Mouse (Mus musculus) forebrain, embryonic 15.5 days (tissue): ENCODE results near the gene Vmn1r9. TPM values are rescaled to one million over a fixed set of nuclear protein-coding genes. Genes with fewer than 3 reads are reported as not detected.
"Not testable (repeated sequence)": the region's sequence is repeated elsewhere in the genome, so short reads cannot be mapped to it uniquely, and the experiment has no call there.

Experiments used
- ATAC-seq: fragments of 200-750 bp; cut with Nextera tagmentation; replicated peaks from 2 replicates; pipeline ENCODE4 v1.8.0; 2017; ENCODE audit warnings: mild to moderate bottlenecking, moderate TSS enrichment, moderate library complexity
- H3K27ac ChIP-seq: fragments of 300-500 bp; sonication (generic); replicated peaks from 2 replicates; pipeline ENCODE4 v1.5.1; 2015; ENCODE audit warnings: mild to moderate bottlenecking, inconsistent platforms
- H3K27me3 ChIP-seq: fragments of 300-500 bp; sonication (generic); 2 replicates; pipeline ENCODE4 v1.6.1; 2015; ENCODE audit warnings: inconsistent platforms
- H3K36me3 ChIP-seq: fragments of 300-500 bp; sonication (generic); 2 replicates; pipeline ENCODE4 v1.6.1; 2015; ENCODE audit warnings: mild to moderate bottlenecking, inconsistent platforms
- H3K4me1 ChIP-seq: fragments of 300-500 bp; sonication (generic); 2 replicates; pipeline ENCODE4 v1.6.1; 2015; ENCODE audit warnings: inconsistent platforms
- H3K4me2 ChIP-seq: fragments of 300-500 bp; sonication (generic); replicated peaks from 2 replicates; pipeline ENCODE4 v1.6.1; 2015; ENCODE audit warnings: mild to moderate bottlenecking, inconsistent platforms
- H3K4me3 ChIP-seq: fragments of 300-500 bp; sonication (generic); 2 replicates; pipeline ENCODE4 v1.5.1; 2015; ENCODE audit warnings: mild to moderate bottlenecking, inconsistent platforms
- H3K9ac ChIP-seq: fragments of 300-500 bp; sonication (generic); replicated peaks from 2 replicates; pipeline ENCODE4 v1.6.1; 2015; ENCODE audit warnings: mild to moderate bottlenecking, inconsistent platforms
- H3K9me3 ChIP-seq: fragments of 300-500 bp; sonication (generic); 2 replicates; pipeline ENCODE4 v1.6.1; 2016; ENCODE audit warnings: inconsistent platforms
- WGBS: fragments of 180-500 bp; shearing (Covaris S2); methylation state at CpG from one replicate; pipeline ENCODE4 v1.1.7; 2015; ENCODE audit warnings: mixed read lengths; 5-methylcytosine and 5-hydroxymethylcytosine counted together
- polyA plus RNA-seq: library from polyadenylated mRNA; unstranded; fragments of >200 nt; fragmentation: Nextera tagmentation; extraction: Ambion mirVana; gene quantifications from 2 replicates; pipeline ENCODE4 v1.2.1, GENCODE M21; 2015

Gene Vmn1r9
- polyA plus RNA-seq = not detected in 2 replicates

- no peaks in the 10 kb centered on the region for H3K4me1 ChIP-seq
- H3K4me2 ChIP-seq = no peak within 1 kb of the TSS
- H3K9ac ChIP-seq = no peak within 1 kb of the TSS
- WGBS = 86% methylated on average over 2 of the region's 2 CpGs
- ATAC-seq = no peak
- no peak within 1 kb of the TSS for H3K4me3 ChIP-seq
- H3K27me3 ChIP-seq = no peaks in the 10 kb centered on the region
- H3K27ac ChIP-seq = no peak within 1 kb of the TSS
- no peaks in the 10 kb centered on the region for H3K36me3 ChIP-seq
- no peaks in the 10 kb centered on the region for H3K9me3 ChIP-seq
Observed at GRCm38 (mm10) chr6:57066487-57066886, at the start of gene Vmn1r9. Vmn1r9 (plus strand) TSS chr6:57066787.

GRCm38 (mm10) chr6:57025224-57025623, 41.4 kb upstream of the Vmn1r9 start, which contains the start of gene Vmn1r7:
Vmn1r7 (minus strand) TSS chr6:57025324.
- H3K9me3 ChIP-seq, H3K4me2 ChIP-seq, H3K4me1 ChIP-seq, H3K4me3 ChIP-seq, ATAC-seq, H3K36me3 ChIP-seq, H3K27ac ChIP-seq, H3K27me3 ChIP-seq, H3K9ac ChIP-seq: not testable (repeated sequence)
- 97% methylated on average over 2 of the region's 2 CpGs for WGBS

GRCm38 (mm10) chr6:57031984-57032383, 34.6 kb upstream of the Vmn1r9 start, which contains the start of gene Vmn1r8:
Vmn1r8 (plus strand) TSS chr6:57032284.
- Histone ChIP-seq H3K4me2 (no peak within 1 kb of the TSS), H3K9ac (no peak within 1 kb of the TSS), H3K36me3 (no peaks in the 10 kb centered on the region), H3K9me3 (no peaks in the 10 kb centered on the region), H3K27me3 (no peaks in the 10 kb centered on the region), H3K27ac (no peak within 1 kb of the TSS), H3K4me3 (no peak within 1 kb of the TSS), H3K4me1 (no peaks in the 10 kb centered on the region)
- ATAC-seq = no peak

- no peak overlapping the region for H3K27ac ChIP-seq
- no peaks in the 10 kb centered on the region for H3K9me3 ChIP-seq
- no peak overlapping the region for H3K4me3 ChIP-seq
- H3K4me2 ChIP-seq = no peak overlapping the region
- H3K36me3 ChIP-seq = no peaks in the 10 kb centered on the region
- no peak overlapping the region for H3K9ac ChIP-seq
- 83% methylated on average over 2 of the region's 2 CpGs for WGBS
- H3K27me3 ChIP-seq = no peaks in the 10 kb centered on the region
- H3K4me1 ChIP-seq = no peaks in the 10 kb centered on the region
- ATAC-seq = no peak
Observed at GRCm38 (mm10) chr6:57034674-57035073, 31.9 kb upstream of the Vmn1r9 start.

GRCm38 (mm10) chr6:57063730-57064129, 2.9 kb upstream of the Vmn1r9 start:
- no peaks in the 10 kb centered on the region for H3K9me3 ChIP-seq
- no peak overlapping the region for H3K4me2 ChIP-seq
- no peak overlapping the region for H3K9ac ChIP-seq
- no peak overlapping the region for H3K27ac ChIP-seq
- no peak overlapping the region for H3K4me3 ChIP-seq
- H3K27me3 ChIP-seq = no peaks in the 10 kb centered on the region
- H3K36me3 ChIP-seq = no peaks in the 10 kb centered on the region
- no peaks in the 10 kb centered on the region for H3K4me1 ChIP-seq
- ATAC-seq = no peak

GRCm38 (mm10) chr6:57106358-57106757, 39.8 kb downstream of the Vmn1r9 start:
- Histone ChIP-seq H3K9me3 (no peaks in the 10 kb centered on the region), H3K9ac (no peak overlapping the region), H3K4me2 (no peak overlapping the region), H3K27ac (no peak overlapping the region), H3K4me1 (no peaks in the 10 kb centered on the region), H3K36me3 (no peaks in the 10 kb centered on the region), H3K27me3 (no peaks in the 10 kb centered on the region), H3K4me3 (no peak overlapping the region)
- ATAC-seq = no peak
- 68% methylated on average over 1 of the region's 1 CpGs for WGBS

GRCm38 (mm10) chr6:57109154-57109553, 42.6 kb downstream of the Vmn1r9 start, which contains the start of gene Vmn1r10:
Vmn1r10 (plus strand) TSS chr6:57109454.
- Histone ChIP-seq H3K4me2 (no peak within 1 kb of the TSS), H3K9me3 (no peaks in the 10 kb centered on the region), H3K27ac (no peak within 1 kb of the TSS), H3K4me3 (no peak within 1 kb of the TSS), H3K4me1 (no peaks in the 10 kb centered on the region), H3K27me3 (no peaks in the 10 kb centered on the region), H3K9ac (no peak within 1 kb of the TSS), H3K36me3 (no peaks in the 10 kb centered on the region)
- ATAC-seq = no peak
- 89% methylated on average over 3 of the region's 3 CpGs for WGBS

Other genes starting within 250 kb of the Vmn1r9 start
- gene Fkbp9, start 234.7 kb upstream of the Vmn1r9 start, polyA plus RNA-seq = 27.7 and 30.6 TPM in 2 replicates
- 150 and 159 TPM in 2 replicates for gene Nt5c3, start 142.9 kb upstream of the Vmn1r9 start, polyA plus RNA-seq
- 0.29 and 0.43 TPM in 2 replicates for gene Vmn1r4, start 142.8 kb upstream of the Vmn1r9 start, polyA plus RNA-seq
- not detected in 2 replicates for gene Vmn1r5, start 96.5 kb upstream of the Vmn1r9 start, polyA plus RNA-seq
- not detected in 2 replicates for gene Vmn1r6, start 69.5 kb upstream of the Vmn1r9 start, polyA plus RNA-seq
- not detected in 2 replicates for gene Vmn1r7, start 41.5 kb upstream of the Vmn1r9 start, polyA plus RNA-seq
- gene Vmn1r8, start 34.5 kb upstream of the Vmn1r9 start, polyA plus RNA-seq = not detected in 2 replicates
- gene Vmn1r10, start 42.7 kb downstream of the Vmn1r9 start, polyA plus RNA-seq = not detected in 2 replicates
- gene Vmn1r11, start 66.7 kb downstream of the Vmn1r9 start, polyA plus RNA-seq = not detected in 2 replicates
- gene Vmn1r12, start 90.1 kb downstream of the Vmn1r9 start, polyA plus RNA-seq = not detected in 2 replicates
- not detected in 2 replicates for gene Vmn1r13, start 136.5 kb downstream of the Vmn1r9 start, polyA plus RNA-seq
- gene Vmn1r14, start 164.9 kb downstream of the Vmn1r9 start, polyA plus RNA-seq = not detected in 2 replicates
- not detected in 2 replicates for gene Vmn1r15, start 191.2 kb downstream of the Vmn1r9 start, polyA plus RNA-seq